Mouse (Mus musculus): ENCODE data around the gene Defb42. TPM values are rescaled to one million over a fixed set of nuclear protein-coding genes. Genes with fewer than 3 reads are reported as not detected.

Gene Defb42
- not detected for polyA plus RNA-seq (2017; shearing (Covaris generic))

GRCm38 (mm10) chr14:63046691-63047090 lies at the start of gene Defb42:
Defb42 (plus strand) TSS chr14:63046991.

GRCm38 (mm10) chr14:62997777-62998176 lies 49.0 kb upstream of the Defb42 start, which contains the start of gene Defb47:
Defb47 (plus strand) TSS chr14:62998077.

GRCm38 (mm10) chr14:63011471-63011870 lies 35.3 kb upstream of the Defb42 start, which contains the start of gene Defb43:
Defb43 (plus strand) TSS chr14:63011771.

DNA sequence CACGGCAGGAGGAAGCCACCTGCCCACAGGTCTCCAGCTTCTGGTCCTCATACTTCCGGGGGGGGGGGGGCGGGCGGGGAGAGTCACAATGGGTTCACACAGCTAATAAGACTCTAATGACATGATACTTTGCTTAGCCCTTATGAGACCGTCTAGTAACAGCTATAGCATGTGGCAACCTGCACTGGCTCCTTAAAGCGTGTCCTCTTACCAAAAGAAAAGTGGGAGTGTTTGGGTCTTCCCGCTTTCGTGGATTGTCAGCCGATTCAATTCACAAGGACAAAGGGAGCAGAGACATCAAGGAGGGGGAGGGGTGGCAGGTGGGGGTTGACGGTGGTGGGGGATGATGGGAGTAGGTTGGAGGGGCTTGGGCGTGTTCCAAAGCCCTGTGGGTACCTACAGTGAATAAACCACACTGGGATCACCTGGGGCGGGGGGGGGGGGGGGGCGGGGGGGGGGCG lies 3.1 kb downstream of the Defb42 start, which contains the start of gene Defb30:
Defb30 (minus strand) TSS at position 51 of the 461 bp plus-strand sequence.

Other genes with a start within 250 kb of the Defb42 start
- 7.4 TPM for gene Wdfy2, start 209.3 kb upstream of the Defb42 start, polyA plus RNA-seq (2017; shearing (Covaris generic))
- not detected for gene Defb48, start 62.5 kb upstream of the Defb42 start, polyA plus RNA-seq (2017; shearing (Covaris generic))
- not detected for gene Defb47, start 48.9 kb upstream of the Defb42 start, polyA plus RNA-seq (2017; shearing (Covaris generic))
- gene Defb43, start 35.2 kb upstream of the Defb42 start, polyA plus RNA-seq (2017; shearing (Covaris generic)): not detected
- not detected for gene Defb30, start 3.0 kb downstream of the Defb42 start, polyA plus RNA-seq (2017; shearing (Covaris generic))

Data from CD4-positive, CD25-positive, alpha-beta regulatory T cell (primary cell).